Mouse (Mus musculus) embryonic facial prominence, embryonic 13.5 days (tissue): Measurements from ENCODE around the gene Cfap77. TPM values are rescaled to one million over a fixed set of nuclear protein-coding genes. Genes with fewer than 3 reads are reported as not detected.

Source experiments
- ATAC-seq: fragments of 200-750 bp; cut with Nextera tagmentation; 2 replicates; pipeline ENCODE4 v1.8.0; 2017; ENCODE audit warnings: low read depth; ENCODE audit not compliant: insufficient number of reproducible peaks, insufficient read depth, low FRiP score, low TSS enrichment
- H3K27ac ChIP-seq: fragments of 300-500 bp; sonication (generic); 2 replicates; pipeline ENCODE4 v1.5.1; 2015; ENCODE audit warnings: moderate library complexity, mild to moderate bottlenecking, inconsistent platforms
- H3K27me3 ChIP-seq: fragments of 300-500 bp; sonication (generic); 2 replicates; pipeline ENCODE4 v1.6.1; 2015; ENCODE audit warnings: mild to moderate bottlenecking, inconsistent platforms
- H3K36me3 ChIP-seq: fragments of 300-500 bp; sonication (generic); 2 replicates; pipeline ENCODE4 v1.6.1; 2015; ENCODE audit warnings: mild to moderate bottlenecking, inconsistent platforms
- H3K4me1 ChIP-seq: fragments of 300-500 bp; sonication (generic); 2 replicates; pipeline ENCODE4 v1.6.1; 2015; ENCODE audit warnings: inconsistent platforms
- H3K4me2 ChIP-seq: fragments of 300-500 bp; sonication (generic); 2 replicates; pipeline ENCODE4 v1.6.1; 2015; ENCODE audit warnings: moderate library complexity, mild to moderate bottlenecking, inconsistent platforms
- H3K4me3 ChIP-seq: fragments of 300-500 bp; sonication (generic); 2 replicates; pipeline ENCODE4 v1.5.1; 2015; ENCODE audit warnings: mild to moderate bottlenecking, inconsistent platforms
- H3K9ac ChIP-seq: fragments of 300-500 bp; sonication (generic); 2 replicates; pipeline ENCODE4 v1.6.1; 2015; ENCODE audit warnings: mild to moderate bottlenecking, inconsistent platforms
- H3K9me3 ChIP-seq: fragments of 300-500 bp; sonication (generic); 2 replicates; pipeline ENCODE4 v1.6.1; 2016; ENCODE audit warnings: inconsistent platforms
- WGBS: fragments of 180-500 bp; shearing (Covaris S2); methylation state at CpG from one replicate; pipeline ENCODE4 v1.1.7; 2015; ENCODE audit warnings: mixed read lengths; 5-methylcytosine and 5-hydroxymethylcytosine counted together
- polyA plus RNA-seq: library from polyadenylated mRNA; unstranded; fragments of >200 nt; fragmentation: Nextera tagmentation; extraction: Ambion mirVana; gene quantifications from 2 replicates; pipeline ENCODE4 v1.2.1, GENCODE M21; 2015

The Cfap77 gene
- polyA plus RNA-seq, 1 experiment from 2014 or later: 0.39 TPM

- H3K4me2 ChIP-seq: no peak overlapping the region
- H3K4me3 ChIP-seq: no peak overlapping the region
- no peak overlapping the region for H3K27ac ChIP-seq
- H3K9ac ChIP-seq: no peak overlapping the region
- no peaks in the 10 kb centered on the region for H3K27me3 ChIP-seq
- 78% methylated on average over 3 of the region's 3 CpGs for WGBS
- no peaks in the 10 kb centered on the region for H3K4me1 ChIP-seq
- no peaks in the 10 kb centered on the region for H3K9me3 ChIP-seq
- no peak for ATAC-seq
- peaks cover 91% of the 10 kb centered on the region for H3K36me3 ChIP-seq
Observed at GRCm38 (mm10) chr2:29081965-29082364, 27.1 kb upstream of the Cfap77 start.

GRCm38 (mm10) chr2:29076226-29076625 is 21.4 kb upstream of the Cfap77 start:
- H3K27me3 ChIP-seq: no peaks in the 10 kb centered on the region
- no peak overlapping the region for H3K9ac ChIP-seq
- H3K27ac ChIP-seq: no peak overlapping the region
- peaks cover 88% of the 10 kb centered on the region for H3K36me3 ChIP-seq
- no peaks in the 10 kb centered on the region for H3K4me1 ChIP-seq
- no peak overlapping the region for H3K4me2 ChIP-seq
- ATAC-seq: no peak
- H3K9me3 ChIP-seq: no peaks in the 10 kb centered on the region
- 75% methylated on average over 2 of the region's 2 CpGs for WGBS
- no peak overlapping the region for H3K4me3 ChIP-seq

GRCm38 (mm10) chr2:29075331-29076070 is 20.6 kb upstream of the Cfap77 start:
- Histone ChIP-seq H3K9ac (no peak overlapping the region), H3K27me3 (no peaks in the 10 kb centered on the region), H3K4me3 (no peak overlapping the region), H3K36me3 (peaks cover 88% of the 10 kb centered on the region), H3K4me2 (no peak overlapping the region), H3K27ac (no peak overlapping the region), H3K4me1 (no peaks in the 10 kb centered on the region), H3K9me3 (no peaks in the 10 kb centered on the region)
- ATAC-seq: no peak
- WGBS: 92% methylated on average over 11 of the region's 11 CpGs

GRCm38 (mm10) chr2:29074676-29075075 is 19.8 kb upstream of the Cfap77 start:
- Histone ChIP-seq H3K4me2 (no peak overlapping the region), H3K9ac (no peak overlapping the region), H3K4me1 (no peaks in the 10 kb centered on the region), H3K36me3 (peaks cover 87% of the 10 kb centered on the region), H3K9me3 (no peaks in the 10 kb centered on the region), H3K27me3 (no peaks in the 10 kb centered on the region), H3K4me3 (no peak overlapping the region), H3K27ac (no peak overlapping the region)
- no peak for ATAC-seq
- 91% methylated on average over 7 of the region's 7 CpGs for WGBS

- Histone ChIP-seq H3K4me2 (no peak overlapping the region), H3K27me3 (no peaks in the 10 kb centered on the region), H3K36me3 (peaks cover 44% of the 10 kb centered on the region), H3K4me1 (peaks cover 3% of the 10 kb centered on the region), H3K9me3 (no peaks in the 10 kb centered on the region), H3K9ac (no peak overlapping the region), H3K4me3 (no peak overlapping the region), H3K27ac (no peak overlapping the region)
- ATAC-seq: no peak
- WGBS: 55% methylated on average over 7 of the region's 7 CpGs
Observed at GRCm38 (mm10) chr2:29066410-29066809, 11.5 kb upstream of the Cfap77 start.

- 90% methylated on average over 6 of the region's 6 CpGs for WGBS
- Histone ChIP-seq H3K27ac (no peak overlapping the region), H3K9me3 (no peaks in the 10 kb centered on the region), H3K36me3 (peaks cover 38% of the 10 kb centered on the region), H3K4me1 (peaks cover 9% of the 10 kb centered on the region), H3K9ac (no peak overlapping the region), H3K4me2 (no peak overlapping the region), H3K27me3 (no peaks in the 10 kb centered on the region), H3K4me3 (no peak overlapping the region)
- no peak for ATAC-seq
Observed at GRCm38 (mm10) chr2:29065796-29066195, 10.9 kb upstream of the Cfap77 start.

GRCm38 (mm10) chr2:29060135-29060597 is 5.3 kb upstream of the Cfap77 start, which contains the start of gene Ttf1:
Gene Ttf1, plus strand, starts transcription at chr2:29060262.
- peak within 1 kb of the TSS; percentile 86 for H3K4me3 ChIP-seq
- peak within 1 kb of the TSS; percentile 86 for H3K9ac ChIP-seq
- H3K4me2 ChIP-seq: peak within 1 kb of the TSS; percentile 66
- WGBS: under 1% methylated on average over 41 of the region's 41 CpGs
- peak within 1 kb of the TSS; percentile 93 for H3K27ac ChIP-seq
- H3K36me3 ChIP-seq: 0 out of 2 replicates have a peak, but pooled peaks cover under 1% of the 10 kb centered on the region
- ATAC-seq: peak; percentile 85
- H3K9me3 ChIP-seq: no peaks in the 10 kb centered on the region
- H3K27me3 ChIP-seq: peaks cover 30% of the 10 kb centered on the region
- H3K4me1 ChIP-seq: peaks cover 9% of the 10 kb centered on the region

GRCm38 (mm10) chr2:29054545-29054935 is 326 bp downstream of the Cfap77 start:
- no peak for ATAC-seq
- H3K4me2 ChIP-seq: peak overlapping the region; percentile 82
- H3K4me1 ChIP-seq: peaks cover 8% of the 10 kb centered on the region
- no peak overlapping the region for H3K27ac ChIP-seq
- H3K27me3 ChIP-seq: peaks cover 57% of the 10 kb centered on the region
- H3K9me3 ChIP-seq: no peaks in the 10 kb centered on the region
- peak overlapping the region; percentile 74 for H3K9ac ChIP-seq
- peak overlapping the region; percentile 52 for H3K4me3 ChIP-seq
- H3K36me3 ChIP-seq: no peaks in the 10 kb centered on the region
- 2% methylated on average over 30 of the region's 30 CpGs for WGBS

- 4% methylated on average over 20 of the region's 20 CpGs for WGBS
- H3K4me2 ChIP-seq: peak overlapping the region; percentile 82
- H3K4me1 ChIP-seq: peaks cover 8% of the 10 kb centered on the region
- no peak overlapping the region for H3K27ac ChIP-seq
- no peak overlapping the region; the same call in 1 of the 2 replicates for H3K9ac ChIP-seq
- 0 out of 2 replicates have a peak, but pooled peaks have one; percentile 15 for ATAC-seq
- H3K4me3 ChIP-seq: peak overlapping the region; percentile 52
- peaks cover 56% of the 10 kb centered on the region for H3K27me3 ChIP-seq
- H3K36me3 ChIP-seq: no peaks in the 10 kb centered on the region
- H3K9me3 ChIP-seq: no peaks in the 10 kb centered on the region
Observed at GRCm38 (mm10) chr2:29053802-29054544, 893 bp downstream of the Cfap77 start.

GRCm38 (mm10) chr2:29052943-29053454 is 1.9 kb downstream of the Cfap77 start:
- Histone ChIP-seq H3K27me3 (peaks cover 55% of the 10 kb centered on the region), H3K27ac (no peak overlapping the region), H3K4me2 (no peak overlapping the region), H3K9me3 (no peaks in the 10 kb centered on the region), H3K4me3 (no peak overlapping the region), H3K9ac (no peak overlapping the region), H3K4me1 (peaks cover 8% of the 10 kb centered on the region), H3K36me3 (no peaks in the 10 kb centered on the region)
- ATAC-seq: no peak
- WGBS: 26% methylated on average over 4 of the region's 4 CpGs

- ATAC-seq: no peak
- 40% methylated on average over 5 of the region's 5 CpGs for WGBS
- H3K27me3 ChIP-seq: peaks cover 52% of the 10 kb centered on the region
- no peaks in the 10 kb centered on the region for H3K9me3 ChIP-seq
- no peaks in the 10 kb centered on the region for H3K36me3 ChIP-seq
- H3K27ac ChIP-seq: no peak overlapping the region
- no peak overlapping the region for H3K4me2 ChIP-seq
- no peak overlapping the region for H3K4me3 ChIP-seq
- H3K9ac ChIP-seq: no peak overlapping the region
- peaks cover 8% of the 10 kb centered on the region for H3K4me1 ChIP-seq
Observed at GRCm38 (mm10) chr2:29051932-29052331, 2.9 kb downstream of the Cfap77 start.
